Mouse (Mus musculus) liver, embryonic 13.5 days (tissue): Measurements from ENCODE around the gene Ldb3. TPM values are rescaled to one million over a fixed set of nuclear protein-coding genes. Genes with fewer than 3 reads are reported as not detected.
A peak's percentile ranks its signal among the peaks of the same experiment; 100 is the strongest.

Experiments used
- ATAC-seq: fragments of 200-750 bp; cut with Nextera tagmentation; 2 replicates; pipeline ENCODE4 v1.8.0; 2017; ENCODE audit warnings: low read depth, mild to moderate bottlenecking, moderate number of reproducible peaks, moderate library complexity
- DNase-seq: peaks from one replicate; pipeline ENCODE4 v3.0.0; 2022
- H3K27ac ChIP-seq: fragments of 300-500 bp; sonication (generic); 2 replicates; pipeline ENCODE4 v1.5.1; 2015; ENCODE audit warnings: moderate library complexity, mild to moderate bottlenecking, inconsistent platforms
- H3K27me3 ChIP-seq: fragments of 300-500 bp; sonication (generic); 2 replicates; pipeline ENCODE4 v1.6.1; 2015; ENCODE audit warnings: mild to moderate bottlenecking, inconsistent platforms
- H3K36me3 ChIP-seq: fragments of 300-500 bp; sonication (generic); 2 replicates; pipeline ENCODE4 v1.6.1; 2015; ENCODE audit warnings: mild to moderate bottlenecking, inconsistent platforms
- H3K4me1 ChIP-seq: fragments of 300-500 bp; sonication (generic); replicated peaks from 2 replicates; pipeline ENCODE4 v1.6.1; 2015; ENCODE audit warnings: inconsistent platforms
- H3K4me2 ChIP-seq: fragments of 300-500 bp; sonication (generic); 2 replicates; pipeline ENCODE4 v1.6.1; 2015; ENCODE audit warnings: inconsistent platforms, mild to moderate bottlenecking, moderate library complexity
- H3K4me3 ChIP-seq: fragments of 300-500 bp; sonication (generic); replicated peaks from 2 replicates; pipeline ENCODE4 v1.5.1; 2015; ENCODE audit warnings: mild to moderate bottlenecking, inconsistent platforms
- H3K9ac ChIP-seq: fragments of 300-500 bp; sonication (generic); 2 replicates; pipeline ENCODE4 v1.6.1; 2015; ENCODE audit warnings: mild to moderate bottlenecking, inconsistent platforms
- H3K9me3 ChIP-seq: fragments of 300-500 bp; sonication (generic); replicated peaks from 2 replicates; pipeline ENCODE4 v1.6.1; 2016; ENCODE audit warnings: inconsistent platforms
- WGBS: fragments of 180-500 bp; shearing (Covaris S2); methylation state at CpG from one replicate; pipeline ENCODE4 v1.1.7; 2015; ENCODE audit not compliant: insufficient replicate concordance; 5-methylcytosine and 5-hydroxymethylcytosine counted together
- polyA plus RNA-seq: library from polyadenylated mRNA; unstranded; fragments of >200 nt; fragmentation: Nextera tagmentation; extraction: Ambion mirVana; gene quantifications from 2 replicates; pipeline ENCODE4 v1.2.1, GENCODE M21; 2015

Gene Ldb3
- polyA plus RNA-seq, 1 experiment from 2014 or later = 0.54 TPM

- no peak for ATAC-seq
- 76% methylated on average over 5 of the region's 5 CpGs for WGBS
Measured at GRCm38 (mm10) chr14:34590017-34590570, 1.6 kb upstream of the Ldb3 start.

GRCm38 (mm10) chr14:34589185-34589713 is 767 bp upstream of the Ldb3 start:
- Histone ChIP-seq H3K9ac (no peak overlapping the region), H3K36me3 (no peaks in the 10 kb centered on the region), H3K27ac (no peak overlapping the region), H3K4me3 (no peak overlapping the region), H3K27me3 (no peaks in the 10 kb centered on the region), H3K9me3 (no peaks in the 10 kb centered on the region), H3K4me1 (peaks cover 9% of the 10 kb centered on the region; the same call in 1 of the 2 replicates), H3K4me2 (no peak overlapping the region)
- no peak for DNase-seq
- WGBS = 72% methylated on average over 8 of the region's 8 CpGs
- no peak for ATAC-seq

More at GRCm38 (mm10) chr14:34590017-34590570, 1.6 kb upstream of the Ldb3 start:
- no peak overlapping the region for H3K4me2 ChIP-seq
- H3K27me3 ChIP-seq = no peaks in the 10 kb centered on the region
- H3K27ac ChIP-seq = no peak overlapping the region
- no peaks in the 10 kb centered on the region for H3K36me3 ChIP-seq
- H3K9ac ChIP-seq = no peak overlapping the region
- no peak overlapping the region for H3K4me3 ChIP-seq
- DNase-seq = no peak
- H3K4me1 ChIP-seq = peaks cover 9% of the 10 kb centered on the region; the same call in 1 of the 2 replicates
- no peaks in the 10 kb centered on the region for H3K9me3 ChIP-seq

- WGBS = 46% methylated on average over 5 of the region's 5 CpGs
- DNase-seq (no peak), ATAC-seq (no peak)
- no peaks in the 10 kb centered on the region for H3K9me3 ChIP-seq
- no peak overlapping the region for H3K4me3 ChIP-seq
- no peaks in the 10 kb centered on the region for H3K36me3 ChIP-seq
- H3K4me2 ChIP-seq = no peak overlapping the region
- H3K27me3 ChIP-seq = no peaks in the 10 kb centered on the region
- peaks cover 9% of the 10 kb centered on the region; the same call in 1 of the 2 replicates for H3K4me1 ChIP-seq
- no peak overlapping the region for H3K9ac ChIP-seq
- no peak overlapping the region for H3K27ac ChIP-seq
Measured at GRCm38 (mm10) chr14:34588005-34588404, 477 bp downstream of the Ldb3 start.

- Histone ChIP-seq H3K9ac (no peak overlapping the region), H3K27me3 (no peaks in the 10 kb centered on the region), H3K4me1 (peaks cover 9% of the 10 kb centered on the region; the same call in 1 of the 2 replicates), H3K4me3 (no peak overlapping the region), H3K36me3 (no peaks in the 10 kb centered on the region), H3K27ac (no peak overlapping the region), H3K4me2 (no peak overlapping the region), H3K9me3 (no peaks in the 10 kb centered on the region)
- 80% methylated on average over 3 of the region's 3 CpGs for WGBS
- ATAC-seq (no peak), DNase-seq (no peak)
Measured at GRCm38 (mm10) chr14:34586871-34587270, 1.6 kb downstream of the Ldb3 start.

- 53% methylated on average over 9 of the region's 9 CpGs for WGBS
- no peak overlapping the region for H3K4me2 ChIP-seq
- H3K9me3 ChIP-seq = no peaks in the 10 kb centered on the region
- no peaks in the 10 kb centered on the region for H3K36me3 ChIP-seq
- peak; percentile 22 for DNase-seq
- H3K27ac ChIP-seq = no peak overlapping the region
- H3K27me3 ChIP-seq = 0 out of 2 replicates have a peak, but pooled peaks cover 3% of the 10 kb centered on the region
- ATAC-seq = peak; percentile 55; the same call in 1 of the 2 replicates
- no peak overlapping the region for H3K4me3 ChIP-seq
- no peak overlapping the region for H3K9ac ChIP-seq
- peaks cover 9% of the 10 kb centered on the region; the same call in 1 of the 2 replicates for H3K4me1 ChIP-seq
Measured at GRCm38 (mm10) chr14:34585358-34586105, 3.0 kb downstream of the Ldb3 start.

- Histone ChIP-seq H3K4me1 (peaks cover 9% of the 10 kb centered on the region; the same call in 1 of the 2 replicates), H3K27ac (no peak overlapping the region), H3K4me2 (no peak overlapping the region), H3K27me3 (0 out of 2 replicates have a peak, but pooled peaks cover 3% of the 10 kb centered on the region), H3K9me3 (no peaks in the 10 kb centered on the region), H3K9ac (no peak overlapping the region), H3K36me3 (no peaks in the 10 kb centered on the region), H3K4me3 (no peak overlapping the region)
- 47% methylated on average over 3 of the region's 3 CpGs for WGBS
- no peak for ATAC-seq
- DNase-seq = no peak
Measured at GRCm38 (mm10) chr14:34582740-34583427, 5.6 kb downstream of the Ldb3 start.

GRCm38 (mm10) chr14:34576858-34577257 is 11.6 kb downstream of the Ldb3 start:
- Histone ChIP-seq H3K9me3 (no peaks in the 10 kb centered on the region), H3K27ac (no peak overlapping the region), H3K4me2 (no peak overlapping the region), H3K36me3 (no peaks in the 10 kb centered on the region), H3K9ac (no peak overlapping the region), H3K4me3 (no peak overlapping the region), H3K4me1 (no peaks in the 10 kb centered on the region), H3K27me3 (0 out of 2 replicates have a peak, but pooled peaks cover 3% of the 10 kb centered on the region)
- 61% methylated on average over 4 of the region's 4 CpGs for WGBS
- no peak for DNase-seq
- ATAC-seq = no peak

GRCm38 (mm10) chr14:34574068-34574467 is 14.4 kb downstream of the Ldb3 start:
- WGBS = 53% methylated on average over 2 of the region's 2 CpGs
- ATAC-seq = no peak
- Histone ChIP-seq H3K4me2 (no peak overlapping the region), H3K27ac (no peak overlapping the region), H3K36me3 (no peaks in the 10 kb centered on the region), H3K9ac (no peak overlapping the region), H3K4me3 (no peak overlapping the region), H3K9me3 (no peaks in the 10 kb centered on the region), H3K27me3 (peaks cover 9% of the 10 kb centered on the region), H3K4me1 (no peaks in the 10 kb centered on the region; the same call in 1 of the 2 replicates)
- DNase-seq = no peak

GRCm38 (mm10) chr14:34573348-34573913 is 15.1 kb downstream of the Ldb3 start:
- no peak overlapping the region for H3K27ac ChIP-seq

GRCm38 (mm10) chr14:34571610-34572387 is 16.7 kb downstream of the Ldb3 start:
- WGBS = 67% methylated on average over 17 of the region's 17 CpGs
- no peak for ATAC-seq
- no peaks in the 10 kb centered on the region; the same call in 1 of the 2 replicates for H3K4me1 ChIP-seq
- no peaks in the 10 kb centered on the region for H3K36me3 ChIP-seq
- no peak overlapping the region for H3K9ac ChIP-seq
- H3K27ac ChIP-seq = no peak overlapping the region
- no peaks in the 10 kb centered on the region for H3K9me3 ChIP-seq
- no peak overlapping the region for H3K4me2 ChIP-seq
- H3K4me3 ChIP-seq = no peak overlapping the region
- H3K27me3 ChIP-seq = peaks cover 17% of the 10 kb centered on the region
- no peak for DNase-seq

More at GRCm38 (mm10) chr14:34573348-34573913, 15.1 kb downstream of the Ldb3 start:
- 59% methylated on average over 9 of the region's 9 CpGs for WGBS
- peaks cover 15% of the 10 kb centered on the region for H3K27me3 ChIP-seq
- DNase-seq (no peak), ATAC-seq (no peak)
- H3K4me2 ChIP-seq = no peak overlapping the region
- no peak overlapping the region for H3K9ac ChIP-seq
- H3K4me1 ChIP-seq = no peaks in the 10 kb centered on the region; the same call in 1 of the 2 replicates
- H3K36me3 ChIP-seq = no peaks in the 10 kb centered on the region
- no peaks in the 10 kb centered on the region for H3K9me3 ChIP-seq
- no peak overlapping the region for H3K4me3 ChIP-seq
